Mouse (Mus musculus) thymus, postnatal 10 days (tissue): ENCODE results near the gene Fam131c.

Experiments
- DNase-seq, 2 experiments: peaks; one replicate each; pipeline ENCODE4 v3.0.0; 2021; ENCODE audit warnings: low spot score in 2 of 2

The Fam131c gene

GRCm38 (mm10) chr4:141359222-141359621, 8.8 kb upstream of the Fam131c start:
- no peak for DNase-seq

GRCm38 (mm10) chr4:141360846-141361245, 7.2 kb upstream of the Fam131c start:
- DNase-seq = peak in 1 of 2 experiments; percentile 31

- peak; percentile 14 to 73 for DNase-seq
These were observed 5.0 kb upstream of the Fam131c start for GRCm38 (mm10) chr4:141362937-141363548.

GRCm38 (mm10) chr4:141365126-141365525, 2.9 kb upstream of the Fam131c start:
- no peak for DNase-seq

- DNase-seq = no peak
These were observed 2.1 kb upstream of the Fam131c start for GRCm38 (mm10) chr4:141365876-141366275.

- no peak for DNase-seq
These were observed 4.4 kb downstream of the Fam131c start for GRCm38 (mm10) chr4:141372426-141372825.

GRCm38 (mm10) chr4:141379674-141380073, 11.7 kb downstream of the Fam131c start:
- no peak for DNase-seq

- peak in 1 of 2 experiments; percentile 41 for DNase-seq
These were observed 14.4 kb downstream of the Fam131c start for GRCm38 (mm10) chr4:141382406-141382805.

GRCm38 (mm10) chr4:141385275-141385674, 17.3 kb downstream of the Fam131c start:
- DNase-seq = peak in 1 of 2 experiments; percentile 56

GRCm38 (mm10) chr4:141386150-141386549, 18.1 kb downstream of the Fam131c start:
- DNase-seq = no peak

GRCm38 (mm10) chr4:141387093-141387784, 19.2 kb downstream of the Fam131c start:
- DNase-seq = peak; percentile 35 to 68

- DNase-seq = no peak
These were observed 19.9 kb downstream of the Fam131c start for GRCm38 (mm10) chr4:141387933-141388332.

- DNase-seq = no peak
These were observed 21.5 kb downstream of the Fam131c start for GRCm38 (mm10) chr4:141389366-141390150.

- no peak for DNase-seq
These were observed 23.3 kb downstream of the Fam131c start for GRCm38 (mm10) chr4:141391293-141391692.

GRCm38 (mm10) chr4:141394751-141395150, 26.7 kb downstream of the Fam131c start:
- DNase-seq = no peak

GRCm38 (mm10) chr4:141397861-141398260, 29.8 kb downstream of the Fam131c start:
- DNase-seq = no peak

- DNase-seq = no peak
These were observed 30.5 kb downstream of the Fam131c start, which contains the start of gene Clcnka for GRCm38 (mm10) chr4:141398545-141398944. Gene Clcnka (minus strand): TSS chr4:141398724.

GRCm38 (mm10) chr4:141400171-141400570, 32.2 kb downstream of the Fam131c start:
- no peak for DNase-seq

- peak; percentile 72 to 87 for DNase-seq
These were observed 36.7 kb downstream of the Fam131c start for GRCm38 (mm10) chr4:141404518-141405313.

- DNase-seq = no peak
These were observed 37.2 kb downstream of the Fam131c start for GRCm38 (mm10) chr4:141405314-141405622.

GRCm38 (mm10) chr4:141406516-141407299, 38.7 kb downstream of the Fam131c start:
- DNase-seq = peak; percentile 25 to 48
